25 mouse cellular contexts compared by ENCODE assay signal in the genomic region with DNA sequence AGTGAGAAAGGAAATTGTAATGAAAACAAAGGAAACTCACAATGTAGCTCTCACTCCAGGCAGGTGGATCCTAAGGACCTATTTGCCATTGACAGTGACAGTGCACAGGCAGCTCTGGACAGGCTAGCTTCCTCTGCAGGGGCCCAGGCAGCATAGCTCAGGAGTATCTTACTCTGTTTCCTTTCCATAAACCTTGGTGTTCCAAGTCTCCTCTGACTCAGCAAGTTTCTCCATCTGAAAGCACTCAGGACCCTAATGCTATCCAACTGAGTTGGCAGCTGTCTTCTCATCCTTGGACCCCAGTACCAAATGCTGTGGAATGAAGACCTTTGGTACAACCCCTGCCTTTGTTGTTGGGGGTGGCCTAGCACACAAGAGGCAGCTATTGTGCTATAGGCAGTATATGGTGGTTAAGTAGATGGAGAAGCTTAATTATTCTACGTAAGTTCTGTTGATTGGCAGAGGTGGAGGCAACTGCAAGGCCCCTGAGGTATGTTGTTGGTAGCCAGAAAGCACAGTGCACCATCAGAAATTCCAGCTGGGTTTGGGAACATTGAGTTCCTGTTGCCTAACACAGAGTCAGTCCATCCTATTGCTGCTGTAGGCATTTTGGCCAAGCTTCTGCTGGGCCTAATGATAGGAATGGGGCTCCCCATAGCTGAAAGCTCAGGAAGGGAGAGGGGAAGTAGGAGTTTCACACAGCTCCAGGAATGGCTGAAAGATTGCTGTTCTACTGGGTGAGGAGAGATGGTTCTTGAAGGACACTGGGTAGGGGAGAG. TPM values are rescaled to one million over a fixed set of nuclear protein-coding genes. Genes with fewer than 3 reads are reported as not detected.
DNase-seq lines count a peak whose midpoint lies in the region; ATAC-seq and TF ChIP-seq lines count a peak whose summit lies in the region.
"Had no signal": no experiment of that assay in that cellular context is flagged by ENCODE, and none has a peak within 500 bp of the region (broad histone marks: within the 10 kb centered on the region; RNA-seq: fewer than 3 reads in every experiment).

No protein-coding gene starts in this region.

- intact Hi-C loops in heart, postnatal 25 days (cut with DNase I): no loop called here

- H3K36me3 ChIP-seq in heart, embryonic 13.5 days: peaks cover 22% of the 10 kb centered on the region
- no peaks in the 10 kb centered on the region for H3K36me3 ChIP-seq in midbrain, embryonic 11.5 days (ENCODE audit: control insufficient read depth, insufficient read depth, low read length)
- H3K36me3 ChIP-seq in midbrain, postnatal 0 days (ENCODE audit: insufficient read depth, low read length): peaks cover 7% of the 10 kb centered on the region; the same call in 1 of the 2 replicates
- H3K36me3 ChIP-seq in intestine, embryonic 16.5 days (ENCODE audit: control insufficient read depth, insufficient read depth, low read length): no peaks in the 10 kb centered on the region
- 0 out of 2 replicates have a peak, but pooled peaks cover 4% of the 10 kb centered on the region for H3K36me3 ChIP-seq in hindbrain, embryonic 14.5 days (replicated peaks; ENCODE audit: control insufficient read depth, insufficient read depth)
- H3K36me3 ChIP-seq: midbrain, embryonic 12.5 days had no signal

- H3K27me3 ChIP-seq in heart, embryonic 13.5 days (replicated peaks): no peaks in the 10 kb centered on the region
- H3K27me3 ChIP-seq in midbrain, embryonic 11.5 days (ENCODE audit: control insufficient read depth, insufficient read depth, low read length): peaks cover 7% of the 10 kb centered on the region
- no peaks in the 10 kb centered on the region for H3K27me3 ChIP-seq in midbrain, postnatal 0 days (ENCODE audit: insufficient read depth, low read length)
- no peaks in the 10 kb centered on the region for H3K27me3 ChIP-seq in intestine, embryonic 16.5 days (replicated peaks; ENCODE audit: control insufficient read depth, insufficient read depth, low read length)
- H3K27me3 ChIP-seq in hindbrain, embryonic 14.5 days (ENCODE audit: control insufficient read depth, insufficient read depth, low read length): no peaks in the 10 kb centered on the region
- H3K27me3 ChIP-seq: CH12.LX; embryonic facial prominence, embryonic 13.5 days; hindbrain, embryonic 12.5 days; limb, embryonic 15.5 days; liver, embryonic 13.5 days had no signal

- no peak overlapping the region for H3K9ac ChIP-seq in heart, embryonic 13.5 days
- no peak overlapping the region for H3K9ac ChIP-seq in midbrain, embryonic 11.5 days (ENCODE audit: low read length)
- no peak overlapping the region for H3K9ac ChIP-seq in midbrain, postnatal 0 days (replicated peaks; ENCODE audit: low read length, poor library complexity, severe bottlenecking)
- H3K9ac ChIP-seq in intestine, embryonic 16.5 days (ENCODE audit: low read depth, low read length): no peak overlapping the region
- H3K9ac ChIP-seq in hindbrain, embryonic 14.5 days: no peak overlapping the region
- H3K9ac ChIP-seq: embryonic facial prominence, embryonic 13.5 days; hindbrain, embryonic 12.5 days; limb, embryonic 15.5 days; liver, embryonic 13.5 days; midbrain, embryonic 12.5 days had no signal

- H3K4me1 ChIP-seq in heart, embryonic 13.5 days: peaks cover 32% of the 10 kb centered on the region
- H3K4me1 ChIP-seq in midbrain, embryonic 11.5 days (ENCODE audit: control insufficient read depth, insufficient read depth, low read length): peaks cover 27% of the 10 kb centered on the region
- H3K4me1 ChIP-seq in midbrain, postnatal 0 days (ENCODE audit: insufficient read depth, low read length): peaks cover 18% of the 10 kb centered on the region
- H3K4me1 ChIP-seq in intestine, embryonic 16.5 days (ENCODE audit: control insufficient read depth, insufficient read depth, low read length): peaks cover 26% of the 10 kb centered on the region
- peaks cover 36% of the 10 kb centered on the region for H3K4me1 ChIP-seq in hindbrain, embryonic 14.5 days (replicated peaks; ENCODE audit: control insufficient read depth, insufficient read depth, low read length)

- TF ChIP-seq CTCF in midbrain, postnatal 0 days (IDR thresholded peaks at IDR 0.05): no peak

- no peak for ATAC-seq in heart, embryonic 13.5 days (ENCODE audit: extremely low read depth, insufficient number of reproducible peaks, low FRiP score, low TSS enrichment)
- no peak for ATAC-seq in midbrain, embryonic 11.5 days (ENCODE audit: low FRiP score)
- ATAC-seq in midbrain, postnatal 0 days (ENCODE audit: low FRiP score): no peak
- no peak for ATAC-seq in intestine, embryonic 16.5 days
- ATAC-seq in hindbrain, embryonic 14.5 days (ENCODE audit: low FRiP score): no peak
- ATAC-seq: forebrain, embryonic 16.5 days; inflammation-experienced regulatory T-cells, adult 6 months had no signal

- 89% methylated on average over 1 of the region's 1 CpGs for WGBS in heart, embryonic 13.5 days
- WGBS in midbrain, embryonic 11.5 days: 95% methylated on average over 1 of the region's 1 CpGs
- WGBS in midbrain, postnatal 0 days: 90% methylated on average over 1 of the region's 1 CpGs
- 90% methylated on average over 1 of the region's 1 CpGs for WGBS in intestine, embryonic 16.5 days
- 92% methylated on average over 1 of the region's 1 CpGs for WGBS in hindbrain, embryonic 14.5 days

- H3K4me2 ChIP-seq in heart, embryonic 13.5 days: no peak overlapping the region
- no peak overlapping the region for H3K4me2 ChIP-seq in midbrain, embryonic 11.5 days
- H3K4me2 ChIP-seq in midbrain, postnatal 0 days (ENCODE audit: low read depth, low read length, poor library complexity, severe bottlenecking): no peak overlapping the region
- no peak overlapping the region for H3K4me2 ChIP-seq in intestine, embryonic 16.5 days (ENCODE audit: low read depth, low read length)
- H3K4me2 ChIP-seq in hindbrain, embryonic 14.5 days (replicated peaks): no peak overlapping the region
- H3K4me2 ChIP-seq: embryonic facial prominence, embryonic 13.5 days; heart, embryonic 11.5 days; hindbrain, embryonic 12.5 days; limb, embryonic 15.5 days; liver, embryonic 13.5 days; midbrain, embryonic 12.5 days had no signal

- H3K27ac ChIP-seq in heart, embryonic 13.5 days (replicated peaks): 0 out of 2 replicates have a peak overlapping the region, but pooled peaks have one; percentile 4
- H3K27ac ChIP-seq in midbrain, embryonic 11.5 days (ENCODE audit: low read depth, low read length): no peak overlapping the region
- no peak overlapping the region for H3K27ac ChIP-seq in midbrain, postnatal 0 days (ENCODE audit: low read depth, low read length)
- peak overlapping the region; percentile 2; the same call in 1 of the 2 replicates for H3K27ac ChIP-seq in intestine, embryonic 16.5 days (ENCODE audit: low read length)
- no peak overlapping the region for H3K27ac ChIP-seq in hindbrain, embryonic 14.5 days
- H3K27ac ChIP-seq: embryonic facial prominence, embryonic 13.5 days; hindbrain, embryonic 12.5 days; limb, embryonic 10.5 days; limb, embryonic 15.5 days; liver, embryonic 13.5 days; midbrain, embryonic 12.5 days had no signal

- DNase-seq in heart, postnatal 25 days (ENCODE audit: low spot score): no peak
- DNase-seq in midbrain, embryonic 11.5 days (ENCODE audit: low spot score, missing footprints): peak; percentile 81
- no peak for DNase-seq in midbrain, postnatal 0 days (ENCODE audit: low spot score)
- DNase-seq in adrenal gland, postnatal 10 days: no peak
- no peak for DNase-seq in hindbrain, embryonic 14.5 days (ENCODE audit: low spot score)
- DNase-seq: adrenal gland, postnatal 14 days; cerebellum, adult 11-12 months; cerebellum, adult 9-11 months; heart, postnatal 10 days; kidney, postnatal 14 days; layer of hippocampus, adult 9-11 months; liver, embryonic 13.5 days; lung, postnatal 10 days; thymus, postnatal 14 days had no signal

- H3K4me3 ChIP-seq in heart, embryonic 13.5 days: no peak overlapping the region
- no peak overlapping the region for H3K4me3 ChIP-seq in midbrain, embryonic 11.5 days (ENCODE audit: low read depth, low read length)
- no peak overlapping the region for H3K4me3 ChIP-seq in midbrain, postnatal 0 days (ENCODE audit: low read depth, low read length)
- no peak overlapping the region for H3K4me3 ChIP-seq in intestine, embryonic 16.5 days (ENCODE audit: low read length)
- no peak overlapping the region for H3K4me3 ChIP-seq in hindbrain, embryonic 14.5 days (replicated peaks; ENCODE audit: low read length)
- H3K4me3 ChIP-seq: embryonic facial prominence, embryonic 13.5 days; hindbrain, embryonic 12.5 days; limb, embryonic 10.5 days; limb, embryonic 15.5 days; liver, embryonic 13.5 days; midbrain, embryonic 12.5 days had no signal

- no peaks in the 10 kb centered on the region for H3K9me3 ChIP-seq in heart, embryonic 13.5 days
- H3K9me3 ChIP-seq in midbrain, embryonic 11.5 days (ENCODE audit: control insufficient read depth, low read length): no peaks in the 10 kb centered on the region
- H3K9me3 ChIP-seq in midbrain, postnatal 0 days (ENCODE audit: low read length): no peaks in the 10 kb centered on the region
- no peaks in the 10 kb centered on the region for H3K9me3 ChIP-seq in intestine, embryonic 16.5 days (ENCODE audit: control insufficient read depth, low read length)
- no peaks in the 10 kb centered on the region for H3K9me3 ChIP-seq in hindbrain, embryonic 14.5 days (ENCODE audit: control insufficient read depth, low read length)
- H3K9me3 ChIP-seq: embryonic facial prominence, embryonic 13.5 days; hindbrain, embryonic 12.5 days; limb, embryonic 10.5 days; limb, embryonic 15.5 days; liver, embryonic 13.5 days; midbrain, embryonic 12.5 days had no signal

RNA-seq across cellular contexts. Expression of a gene that starts 41.0 kb away (rescaled TPM):
- polyA plus RNA-seq in heart, embryonic 13.5 days (2015; fragmentation: Nextera tagmentation; extraction: Ambion mirVana): 42.1 and 42.3 TPM in 2 replicates
- total RNA-seq in heart, postnatal 25 days (2021): 10 to 100 TPM; 18.3 to 19.0 TPM
- polyA plus RNA-seq in midbrain, embryonic 11.5 days (2014; fragmentation: Nextera tagmentation; extraction: Ambion mirVana): 80.7 and 81.2 TPM in 2 replicates
- 62.6 and 69.5 TPM in 2 replicates for total RNA-seq in midbrain, postnatal 0 days (2014; rRNA removed)
- polyA plus RNA-seq in midbrain, postnatal 0 days (2015; fragmentation: Nextera tagmentation; extraction: Ambion mirVana): 89.7 and 95.1 TPM in 2 replicates
- 40.7 and 45.0 TPM in 2 replicates for polyA plus RNA-seq in intestine, embryonic 16.5 days (2015; fragmentation: Nextera tagmentation; extraction: Ambion mirVana)
- total RNA-seq in adrenal gland, postnatal 10 days (2021): 10 to 100 TPM; 25.6 to 29.6 TPM
- 82.0 and 85.4 TPM in 2 replicates for polyA plus RNA-seq in hindbrain, embryonic 14.5 days (2014; fragmentation: Nextera tagmentation; extraction: Ambion mirVana)

Comparison
In these comparisons a context has a peak if more than half of its experiments do, and no peak if none do; other contexts are left out.
1. H3K27ac ChIP-seq: peak in heart, embryonic 13.5 days (single experiment) and intestine, embryonic 16.5 days (single experiment); none in midbrain, embryonic 11.5 days (single experiment), midbrain, postnatal 0 days (single experiment) and hindbrain, embryonic 14.5 days (single experiment).